Mouse (Mus musculus): ENCODE measurements around the gene Gmeb2.

DNA sequence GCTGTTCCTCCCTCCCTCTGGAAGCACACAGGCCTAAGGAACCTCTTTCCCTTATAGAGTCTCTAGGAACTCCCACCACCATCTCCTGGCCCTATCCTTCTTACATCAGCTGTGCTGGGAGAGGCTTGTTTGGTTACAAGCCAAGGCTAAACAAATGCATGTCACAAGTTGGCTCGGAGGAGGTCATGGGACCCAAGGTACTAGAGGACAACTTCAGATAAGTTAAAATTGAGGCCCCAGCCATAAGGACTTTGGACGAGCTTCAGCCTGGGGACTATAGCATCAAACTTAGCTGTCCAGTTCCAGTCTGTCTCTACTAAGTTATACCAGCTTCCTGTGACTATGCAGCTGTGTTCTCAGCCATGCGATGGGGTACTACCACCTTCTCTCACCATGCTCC, 60.7 kb downstream of the Gmeb2 start:
- TF ChIP-seq CTCF (IDR thresholded peaks at IDR 0.05; ENCODE audit: insufficient read depth, low read length) (no peak; the same call in 1 of the 2 replicates), POLR2A (IDR thresholded peaks at IDR 0.05; ENCODE audit: borderline replicate concordance, extremely low read depth, low read depth, low read length) (no peak)
